ENCODE assay signal across 12 mouse cellular contexts in genomic region chr4:65296356-65296967, GRCm38 (mm10).
DNase-seq lines count a peak whose midpoint lies in the region; ATAC-seq and TF ChIP-seq lines count a peak whose summit lies in the region.
"Had no signal": no experiment of that assay in that cellular context is flagged by ENCODE, and none has a peak within 500 bp of the region (broad histone marks: within the 10 kb centered on the region; RNA-seq: fewer than 3 reads in every experiment).

No protein-coding gene starts in this region.

- 53% methylated on average over 7 of the region's 7 CpGs for WGBS in lung, embryonic 16.5 days
- 14% methylated on average over 7 of the region's 7 CpGs for WGBS in forebrain, postnatal 0 days

- no peaks in the 10 kb centered on the region for H3K36me3 ChIP-seq in lung, embryonic 16.5 days (ENCODE audit: control insufficient read depth, insufficient read depth, low read length)
- no peaks in the 10 kb centered on the region for H3K36me3 ChIP-seq in forebrain, postnatal 0 days (ENCODE audit: insufficient read depth)
- H3K36me3 ChIP-seq: embryonic facial prominence, embryonic 13.5 days; neural tube, embryonic 15.5 days had no signal

- peak overlapping the region; percentile 50 for H3K27ac ChIP-seq in lung, embryonic 16.5 days (ENCODE audit: low read length)
- no peak overlapping the region for H3K27ac ChIP-seq in forebrain, postnatal 0 days (ENCODE audit: low read depth, low read length)
- H3K27ac ChIP-seq: embryonic facial prominence, embryonic 13.5 days; neural tube, embryonic 15.5 days had no signal

- H3K4me1 ChIP-seq in lung, embryonic 16.5 days (replicated peaks; ENCODE audit: control insufficient read depth, insufficient read depth, low read length): peaks cover 3% of the 10 kb centered on the region; the same call in 1 of the 2 replicates
- H3K4me1 ChIP-seq in forebrain, postnatal 0 days (ENCODE audit: insufficient read depth): no peaks in the 10 kb centered on the region
- H3K4me1 ChIP-seq: embryonic facial prominence, embryonic 13.5 days had no signal

- no peaks in the 10 kb centered on the region for H3K27me3 ChIP-seq in lung, embryonic 16.5 days (ENCODE audit: control insufficient read depth, insufficient read depth, low read depth, low read length)
- H3K27me3 ChIP-seq in forebrain, postnatal 0 days (ENCODE audit: insufficient read depth, low read length): no peaks in the 10 kb centered on the region
- H3K27me3 ChIP-seq: embryonic facial prominence, embryonic 13.5 days; neural tube, embryonic 15.5 days had no signal

- no peaks in the 10 kb centered on the region for H3K9me3 ChIP-seq in lung, embryonic 16.5 days (ENCODE audit: control insufficient read depth, low read length)
- no peaks in the 10 kb centered on the region for H3K9me3 ChIP-seq in forebrain, postnatal 0 days (ENCODE audit: low read length)
- H3K9me3 ChIP-seq: embryonic facial prominence, embryonic 13.5 days; neural tube, embryonic 15.5 days had no signal

- no peak for DNase-seq in lung, postnatal 14 days
- DNase-seq in cerebellum, adult 11-12 months: peak; percentile 26
- DNase-seq in cerebellum, adult 9-11 months: peak; percentile 23
- DNase-seq in forebrain, postnatal 0 days: peak; percentile 22
- no peak for DNase-seq in embryo, embryonic 10.5 days (ENCODE audit: low spot score)
- no peak for DNase-seq in heart, postnatal 4 days
- DNase-seq: adrenal gland, postnatal 14 days; kidney, adult 2 months; kidney, postnatal 4 days had no signal

- no peak overlapping the region for H3K4me2 ChIP-seq in lung, embryonic 16.5 days (ENCODE audit: low read depth, low read length)
- no peak overlapping the region for H3K4me2 ChIP-seq in forebrain, postnatal 0 days (ENCODE audit: low read depth)
- H3K4me2 ChIP-seq: embryonic facial prominence, embryonic 13.5 days; neural tube, embryonic 15.5 days had no signal

- TF ChIP-seq CTCF in forebrain, postnatal 0 days (IDR thresholded peaks at IDR 0.05; ENCODE audit: low read depth): no peak

- H3K4me3 ChIP-seq in lung, embryonic 16.5 days (ENCODE audit: low read length): no peak overlapping the region
- H3K4me3 ChIP-seq in forebrain, postnatal 0 days (ENCODE audit: low read depth, low read length): no peak overlapping the region
- H3K4me3 ChIP-seq: embryonic facial prominence, embryonic 13.5 days; neural tube, embryonic 15.5 days had no signal

- H3K9ac ChIP-seq in lung, embryonic 16.5 days (ENCODE audit: low read length): no peak overlapping the region
- H3K9ac ChIP-seq in forebrain, postnatal 0 days: no peak overlapping the region
- H3K9ac ChIP-seq: embryonic facial prominence, embryonic 13.5 days; neural tube, embryonic 15.5 days had no signal

- ATAC-seq in lung, embryonic 16.5 days (ENCODE audit: low read depth): peak; percentile 28; the same call in 1 of the 2 replicates
- ATAC-seq in forebrain, postnatal 0 days: no peak; the same call in 1 of the 2 replicates

Comparison
In these comparisons a context has a peak if more than half of its experiments do, and no peak if none do; other contexts are left out.
1. DNase-seq: peak in cerebellum, adult 11-12 months (single experiment), cerebellum, adult 9-11 months (single experiment) and forebrain, postnatal 0 days (single experiment); none in lung, postnatal 14 days (single experiment), embryo, embryonic 10.5 days (single experiment) and heart, postnatal 4 days (single experiment).